Comparison of ENCODE assay signal across 7 mouse cellular contexts in the genomic region with DNA sequence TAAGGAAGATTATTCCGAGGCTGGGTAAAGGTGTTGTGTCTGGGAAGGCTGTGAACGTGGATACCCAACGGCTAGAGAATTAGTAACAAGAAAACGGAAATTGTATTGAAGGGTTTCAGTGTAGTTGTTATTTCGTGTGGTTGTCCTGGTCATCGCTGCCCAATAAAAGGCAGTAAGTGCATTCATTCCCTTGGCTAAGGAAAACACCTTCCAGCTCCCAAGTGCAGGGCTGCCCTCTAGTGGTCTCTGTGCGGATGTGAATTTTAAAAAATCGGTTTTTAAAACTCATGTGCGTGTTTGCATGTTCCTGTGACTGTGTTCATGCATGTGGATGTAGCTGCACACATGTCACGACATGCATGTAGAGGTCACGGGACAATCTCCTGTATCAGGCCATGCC.
DNase-seq lines count a peak whose midpoint lies in the region; ATAC-seq and TF ChIP-seq lines count a peak whose summit lies in the region.

No protein-coding gene starts in this region.

- H3K4me2 ChIP-seq in embryonic facial prominence, embryonic 14.5 days (ENCODE audit: low read depth, low read length) = no peak overlapping the region

- WGBS in embryonic facial prominence, embryonic 14.5 days = 29% methylated on average over 11 of the region's 11 CpGs
- WGBS in limb, embryonic 10.5 days = 37% methylated on average over 11 of the region's 11 CpGs
- WGBS in olfactory bulb, adult 2 months = 17% methylated on average over 11 of the region's 11 CpGs

- H3K4me1 ChIP-seq in G1E (ENCODE audit: insufficient read depth, low read depth, low read length) = no peaks in the 10 kb centered on the region
- no peaks in the 10 kb centered on the region for H3K4me1 ChIP-seq in embryonic facial prominence, embryonic 14.5 days (ENCODE audit: control insufficient read depth, insufficient read depth, low read length)
- H3K4me1 ChIP-seq in limb, embryonic 10.5 days = no peaks in the 10 kb centered on the region
- H3K4me1 ChIP-seq in olfactory bulb, adult 2 months (ENCODE audit: control insufficient read depth, insufficient read depth, low read length) = no peaks in the 10 kb centered on the region

- no peaks in the 10 kb centered on the region for H3K9me3 ChIP-seq in G1E (replicated peaks)
- H3K9me3 ChIP-seq in embryonic facial prominence, embryonic 14.5 days (ENCODE audit: control insufficient read depth, low read length) = no peaks in the 10 kb centered on the region
- no peaks in the 10 kb centered on the region for H3K9me3 ChIP-seq in limb, embryonic 10.5 days (replicated peaks)

- ATAC-seq in G1E (ENCODE audit: extremely low read depth, insufficient number of reproducible peaks, low FRiP score, poor library complexity, severe bottlenecking) = no peak
- no peak for ATAC-seq in embryonic facial prominence, embryonic 14.5 days (ENCODE audit: low read depth)

- H3K9ac ChIP-seq in embryonic facial prominence, embryonic 14.5 days (ENCODE audit: low read depth, low read length) = no peak overlapping the region

- H3K36me3 ChIP-seq in G1E (replicated peaks) = no peaks in the 10 kb centered on the region
- no peaks in the 10 kb centered on the region for H3K36me3 ChIP-seq in embryonic facial prominence, embryonic 14.5 days (ENCODE audit: control insufficient read depth, insufficient read depth, low read length)
- H3K36me3 ChIP-seq in limb, embryonic 10.5 days = no peaks in the 10 kb centered on the region

- TF ChIP-seq POLR2A in olfactory bulb, adult 2 months (IDR thresholded peaks at IDR 0.05; ENCODE audit: insufficient read depth, low read depth, low read length) = no peak

- H3K4me3 ChIP-seq in G1E (ENCODE audit: low read depth, low read length) = no peak overlapping the region
- no peak overlapping the region for H3K4me3 ChIP-seq in embryonic facial prominence, embryonic 14.5 days (ENCODE audit: low read depth, low read length)
- no peak overlapping the region for H3K4me3 ChIP-seq in limb, embryonic 10.5 days
- H3K4me3 ChIP-seq in olfactory bulb, adult 2 months (ENCODE audit: insufficient read depth, low read depth, low read length) = no peak overlapping the region

- TF ChIP-seq CTCF in G1E (IDR thresholded peaks at IDR 0.05; ENCODE audit: low read depth, low read length) = no peak
- 0 out of 2 replicates have a peak, but pooled peaks have one; percentile 20 for TF ChIP-seq CTCF in olfactory bulb, adult 2 months (IDR thresholded peaks at IDR 0.05; ENCODE audit: insufficient read depth, low read depth, low read length)

- DNase-seq in layer of hippocampus, adult 11-12 months (ENCODE audit: low spot score) = peak; percentile 56
- DNase-seq in layer of hippocampus, postnatal 36 days = no peak
- DNase-seq in G1E (ENCODE audit: low spot score) = peak; percentile 30
- DNase-seq in adrenal gland, postnatal 36 days = peak; percentile 56 to 75
- DNase-seq in embryonic facial prominence, embryonic 14.5 days (ENCODE audit: low spot score) = peak; percentile 81
- DNase-seq in limb, embryonic 10.5 days (ENCODE audit: low spot score) = peak; percentile 61

- no peaks in the 10 kb centered on the region for H3K27me3 ChIP-seq in G1E (ENCODE audit: insufficient read depth, low read length)
- H3K27me3 ChIP-seq in embryonic facial prominence, embryonic 14.5 days (replicated peaks; ENCODE audit: control insufficient read depth, insufficient read depth, low read length) = no peaks in the 10 kb centered on the region
- no peaks in the 10 kb centered on the region for H3K27me3 ChIP-seq in limb, embryonic 10.5 days (ENCODE audit: low read depth, poor library complexity, severe bottlenecking)

- H3K27ac ChIP-seq in embryonic facial prominence, embryonic 14.5 days (replicated peaks; ENCODE audit: low read depth, low read length) = no peak overlapping the region
- no peak overlapping the region for H3K27ac ChIP-seq in limb, embryonic 10.5 days
- no peak overlapping the region for H3K27ac ChIP-seq in olfactory bulb, adult 2 months (ENCODE audit: insufficient read depth, low read depth, low read length)

Comparison
In these comparisons a context has a peak if more than half of its experiments do, and no peak if none do; other contexts are left out.
1. DNase-seq: peak in layer of hippocampus, adult 11-12 months (single experiment), G1E (single experiment), adrenal gland, postnatal 36 days (2 of 2), embryonic facial prominence, embryonic 14.5 days (single experiment) and limb, embryonic 10.5 days (single experiment); none in layer of hippocampus, postnatal 36 days (0 of 2).